Mouse (Mus musculus) common myeloid progenitor, adult 5-6 weeks (primary cell): ENCODE measurements around the gene Mrps11. TPM values are rescaled to one million over a fixed set of nuclear protein-coding genes. Genes with fewer than 3 reads are reported as not detected.

Source experiments
- total RNA-seq: library from RNA; stranded (forward); fragments of 200-1000, 187-1606 nt; gene quantifications from 2 replicates; pipeline ENCODE4 v1.2.3, GENCODE M21; 2017

Gene Mrps11
- total RNA-seq, 1 experiment from 2014 or later = 44.8 TPM

Other genes starting within 250 kb of the Mrps11 start
- gene Ntrk3, start 45.1 kb upstream of the Mrps11 start, total RNA-seq = not detected in 2 replicates
- gene Mrpl46, start 412 bp downstream of the Mrps11 start, total RNA-seq = 30.0 and 40.9 TPM in 2 replicates
- gene Det1, start 64.1 kb downstream of the Mrps11 start, total RNA-seq = 16.2 and 17.6 TPM in 2 replicates
- gene Aen, start 112.7 kb downstream of the Mrps11 start, total RNA-seq = 28.7 and 48.2 TPM in 2 replicates
- 27.0 and 29.5 TPM in 2 replicates for gene Isg20, start 130.3 kb downstream of the Mrps11 start, total RNA-seq